Mouse (Mus musculus): ENCODE data around the gene Crip2. TPM values are rescaled to one million over a fixed set of nuclear protein-coding genes. Genes with fewer than 3 reads are reported as not detected.

Crip2 gene
- total and polyA plus RNA-seq, 2 experiments from 2014 or later, result 185 to 317 TPM

GRCm38 (mm10) chr12:113107431-113108124 lies 32.5 kb upstream of the Crip2 start:
- WGBS, result 83% methylated on average over 4 of the region's 4 CpGs
- Histone ChIP-seq H3K27me3 (ENCODE audit: insufficient read depth, low read length) (no peaks in the 10 kb centered on the region), H3K36me3 (ENCODE audit: insufficient read depth, low read length) (peaks cover under 1% of the 10 kb centered on the region; the same call in 1 of the 2 replicates), H3K9ac (replicated peaks; ENCODE audit: low read length, poor library complexity, severe bottlenecking) (no peak overlapping the region), H3K4me2 (ENCODE audit: low read depth, low read length, poor library complexity, severe bottlenecking) (no peak overlapping the region), H3K4me3 (ENCODE audit: low read depth, low read length) (no peak overlapping the region), H3K27ac (ENCODE audit: low read depth, low read length) (no peak overlapping the region), H3K9me3 (ENCODE audit: low read length) (no peaks in the 10 kb centered on the region), H3K4me1 (ENCODE audit: insufficient read depth, low read length) (no peaks in the 10 kb centered on the region)
- ATAC-seq (ENCODE audit: low FRiP score), result no peak
- no peak for DNase-seq (ENCODE audit: low spot score)
- TF ChIP-seq CTCF (IDR thresholded peaks at IDR 0.05), result no peak

GRCm38 (mm10) chr12:113108528-113109283 lies 31.3 kb upstream of the Crip2 start:
- WGBS, result 85% methylated on average over 17 of the region's 17 CpGs
- no peak overlapping the region for H3K4me3 ChIP-seq (ENCODE audit: low read depth, low read length)
- DNase-seq (ENCODE audit: low spot score), result no peak
- H3K27me3 ChIP-seq (ENCODE audit: insufficient read depth, low read length), result no peaks in the 10 kb centered on the region
- TF ChIP-seq CTCF (IDR thresholded peaks at IDR 0.05), result no peak
- 0 out of 2 replicates have a peak overlapping the region, but pooled peaks have one; percentile 44 for H3K27ac ChIP-seq (ENCODE audit: low read depth, low read length)
- H3K9me3 ChIP-seq (ENCODE audit: low read length), result no peaks in the 10 kb centered on the region
- ATAC-seq (ENCODE audit: low FRiP score), result no peak
- no peaks in the 10 kb centered on the region for H3K4me1 ChIP-seq (ENCODE audit: insufficient read depth, low read length)
- H3K36me3 ChIP-seq (ENCODE audit: insufficient read depth, low read length), result peaks cover 5% of the 10 kb centered on the region; the same call in 1 of the 2 replicates
- no peak overlapping the region for H3K9ac ChIP-seq (replicated peaks; ENCODE audit: low read length, poor library complexity, severe bottlenecking)
- no peak overlapping the region for H3K4me2 ChIP-seq (ENCODE audit: low read depth, low read length, poor library complexity, severe bottlenecking)

GRCm38 (mm10) chr12:113109801-113110200 lies 30.2 kb upstream of the Crip2 start:
- Histone ChIP-seq H3K9ac (replicated peaks; ENCODE audit: low read length, poor library complexity, severe bottlenecking) (no peak overlapping the region), H3K36me3 (ENCODE audit: insufficient read depth, low read length) (peaks cover 13% of the 10 kb centered on the region), H3K4me1 (ENCODE audit: insufficient read depth, low read length) (no peaks in the 10 kb centered on the region), H3K4me2 (ENCODE audit: low read depth, low read length, poor library complexity, severe bottlenecking) (no peak overlapping the region), H3K4me3 (ENCODE audit: low read depth, low read length) (no peak overlapping the region), H3K27ac (ENCODE audit: low read depth, low read length) (no peak overlapping the region), H3K9me3 (ENCODE audit: low read length) (no peaks in the 10 kb centered on the region), H3K27me3 (ENCODE audit: insufficient read depth, low read length) (no peaks in the 10 kb centered on the region)
- WGBS, result 86% methylated on average over 10 of the region's 10 CpGs
- no peak for TF ChIP-seq CTCF (IDR thresholded peaks at IDR 0.05)
- no peak for ATAC-seq (ENCODE audit: low FRiP score)
- no peak for DNase-seq (ENCODE audit: low spot score)

- Histone ChIP-seq H3K4me2 (ENCODE audit: low read depth, low read length, poor library complexity, severe bottlenecking) (no peak overlapping the region), H3K9me3 (ENCODE audit: low read length) (no peaks in the 10 kb centered on the region), H3K27ac (ENCODE audit: low read depth, low read length) (no peak overlapping the region), H3K27me3 (ENCODE audit: insufficient read depth, low read length) (no peaks in the 10 kb centered on the region), H3K36me3 (ENCODE audit: insufficient read depth, low read length) (peaks cover 38% of the 10 kb centered on the region), H3K9ac (replicated peaks; ENCODE audit: low read length, poor library complexity, severe bottlenecking) (no peak overlapping the region), H3K4me3 (ENCODE audit: low read depth, low read length) (no peak overlapping the region), H3K4me1 (ENCODE audit: insufficient read depth, low read length) (no peaks in the 10 kb centered on the region)
- WGBS, result 96% methylated on average over 4 of the region's 4 CpGs
- ATAC-seq (ENCODE audit: low FRiP score) (no peak), DNase-seq (ENCODE audit: low spot score) (no peak)
- no peak for TF ChIP-seq CTCF (IDR thresholded peaks at IDR 0.05)
These were observed 25.9 kb upstream of the Crip2 start for GRCm38 (mm10) chr12:113114141-113114540.

GRCm38 (mm10) chr12:113114856-113115538 lies 25.0 kb upstream of the Crip2 start:
- DNase-seq (ENCODE audit: low spot score) (no peak), ATAC-seq (ENCODE audit: low FRiP score) (no peak)
- Histone ChIP-seq H3K4me2 (ENCODE audit: low read depth, low read length, poor library complexity, severe bottlenecking) (no peak overlapping the region), H3K27ac (ENCODE audit: low read depth, low read length) (no peak overlapping the region), H3K4me3 (ENCODE audit: low read depth, low read length) (no peak overlapping the region), H3K36me3 (ENCODE audit: insufficient read depth, low read length) (peaks cover 42% of the 10 kb centered on the region), H3K9me3 (ENCODE audit: low read length) (no peaks in the 10 kb centered on the region), H3K4me1 (ENCODE audit: insufficient read depth, low read length) (no peaks in the 10 kb centered on the region), H3K27me3 (ENCODE audit: insufficient read depth, low read length) (no peaks in the 10 kb centered on the region), H3K9ac (replicated peaks; ENCODE audit: low read length, poor library complexity, severe bottlenecking) (no peak overlapping the region)
- no peak for TF ChIP-seq CTCF (IDR thresholded peaks at IDR 0.05)
- whole genome bisulfite sequencing, result 84% methylated on average over 16 of the region's 16 CpGs
